Mouse (Mus musculus) adrenal gland, postnatal 25 days (tissue): ENCODE measurements around the gene Itgb3bp. TPM values are rescaled to one million over a fixed set of nuclear protein-coding genes. Genes with fewer than 3 reads are reported as not detected.

Source experiments
- DNase-seq: peaks from one replicate; pipeline ENCODE4 v3.0.0; 2021; ENCODE audit warnings: mixed read lengths
- total RNA-seq: library from RNA; stranded (reverse); gene quantifications from 2 replicates; pipeline ENCODE4 v1.2.3, GENCODE M21; 2021

Gene Itgb3bp
- total RNA-seq, 1 experiment from 2014 or later: 9.1 TPM

GRCm38 (mm10) chr4:99717905-99718304 lies 211.7 kb downstream of the Itgb3bp start:
- no peak for DNase-seq

- no peak for DNase-seq
Measured at GRCm38 (mm10) chr4:99715783-99716416, 213.7 kb downstream of the Itgb3bp start.

Other genes starting within 250 kb of the Itgb3bp start
- gene Alg6, start 214.1 kb downstream of the Itgb3bp start, total RNA-seq: 10.5 and 13.9 TPM in 2 replicates
- 7.7 and 12.8 TPM in 2 replicates for gene Efcab7, start 100.6 kb downstream of the Itgb3bp start, total RNA-seq
- gene Pgm1, start 399 bp downstream of the Itgb3bp start, total RNA-seq: 89.3 and 100 TPM in 2 replicates
- 5.7 and 10.3 TPM in 2 replicates for gene Ror1, start 166.0 kb upstream of the Itgb3bp start, total RNA-seq